Mouse (Mus musculus): ENCODE measurements around the gene Smim23.

DNA sequence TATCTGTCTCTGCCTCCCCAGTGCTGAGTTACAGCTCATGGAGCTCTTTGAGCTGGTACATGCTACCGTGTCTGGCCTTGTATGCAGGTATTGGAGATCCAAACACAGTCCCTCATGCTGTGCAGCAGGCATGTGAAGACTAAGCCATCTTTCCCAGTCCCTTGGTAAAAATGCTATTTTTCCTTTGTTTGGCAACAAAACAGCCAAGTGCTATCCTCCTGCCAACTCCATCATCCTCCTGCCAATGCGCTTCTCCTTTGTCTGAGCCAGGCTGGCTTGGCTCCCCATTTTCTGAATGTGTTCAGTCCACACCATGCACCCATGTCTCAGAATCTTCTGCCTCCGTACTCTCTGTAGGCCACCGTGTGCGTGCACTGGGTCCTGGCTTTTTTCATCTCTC lies 40.2 kb upstream of the Smim23 start:
- TF ChIP-seq ZNF384 (IDR thresholded peaks at IDR 0.05; ENCODE audit: low read depth, low read length) = no peak
- TF ChIP-seq MAFK (IDR thresholded peaks at IDR 0.05; ENCODE audit: insufficient read depth, low read depth, low read length) = no peak
